Mouse (Mus musculus): ENCODE measurements around the gene Trf. TPM values are rescaled to one million over a fixed set of nuclear protein-coding genes. Genes with fewer than 3 reads are reported as not detected.
A peak's percentile ranks its signal among the peaks of the same experiment; 100 is the strongest.

Trf gene
- polyA plus RNA-seq, 1 experiment from 2014 or later = 35.4 TPM

DNA sequence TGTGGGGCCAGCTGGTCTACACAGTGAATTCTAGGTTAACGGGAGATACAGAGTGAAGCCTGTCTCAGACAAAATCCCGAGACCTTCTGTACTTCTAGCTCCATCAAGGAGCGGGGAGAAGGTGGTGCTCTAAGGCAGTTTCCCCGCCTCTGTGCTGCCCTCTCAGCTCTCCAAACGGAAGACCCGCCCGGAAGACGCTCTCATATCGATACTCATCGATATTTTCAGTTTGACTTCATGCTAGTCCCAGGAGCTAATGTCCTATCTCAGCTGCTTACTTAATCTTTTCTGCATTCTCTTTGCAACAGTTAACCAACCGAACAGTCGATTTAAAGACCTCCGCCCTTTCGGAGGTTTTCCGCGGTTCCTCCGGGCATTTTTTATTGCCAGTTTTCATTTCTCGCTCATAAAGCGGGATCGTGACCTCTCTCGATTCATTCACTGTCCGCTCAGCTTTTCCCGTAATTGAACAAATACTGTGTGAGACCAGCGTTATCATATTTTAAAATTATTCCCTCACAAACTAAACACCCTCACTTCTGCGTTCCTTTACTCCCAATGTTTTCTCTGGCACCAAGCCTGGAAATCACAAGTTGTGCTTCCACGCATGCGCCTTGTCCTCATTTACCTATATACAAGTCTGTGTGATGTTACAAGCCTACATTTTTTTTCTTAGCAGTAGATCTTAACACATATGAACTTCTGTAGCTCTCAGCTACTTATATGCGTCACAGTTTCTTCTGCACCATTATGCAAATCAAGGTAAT is 17.4 kb downstream of the Trf start:
- peak overlapping the region; percentile 33 for H3K4me2 ChIP-seq (ENCODE audit: low read depth, low read length)
- DNase-seq (ENCODE audit: low spot score) = peak; percentile 77

DNA sequence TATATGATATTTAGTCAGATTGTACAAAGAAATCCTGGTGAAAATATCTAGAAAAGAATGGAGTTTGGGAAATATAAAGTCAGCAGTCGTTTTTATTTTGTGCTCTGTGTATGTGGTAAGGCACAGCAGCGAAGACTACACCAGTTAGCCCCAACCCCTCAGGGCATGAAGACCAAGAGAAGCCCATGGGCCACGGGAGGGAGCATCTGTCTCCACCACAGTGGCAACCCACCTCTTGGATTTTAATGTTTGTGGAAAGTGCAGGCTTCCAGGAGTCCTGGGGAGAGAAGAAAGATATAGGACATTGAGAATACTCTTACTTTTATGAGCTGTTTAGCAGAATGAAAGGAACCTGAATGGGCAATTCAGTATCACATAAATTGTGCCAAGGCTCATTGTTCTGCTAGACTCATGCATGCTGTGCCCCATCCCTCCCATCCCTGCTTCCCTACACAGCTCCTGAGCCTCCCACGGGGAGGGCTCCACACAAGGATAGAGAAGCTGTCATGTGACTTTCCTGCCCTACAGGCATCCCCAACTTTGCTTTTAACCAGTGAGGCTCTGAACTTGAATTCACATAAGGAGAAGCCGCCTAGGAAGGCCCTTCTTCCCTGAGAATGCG is 21.3 kb downstream of the Trf start:
- H3K9me3 ChIP-seq (ENCODE audit: control insufficient read depth, low read length) = no peaks in the 10 kb centered on the region
- DNase-seq (ENCODE audit: low spot score) = no peak
- H3K4me3 ChIP-seq (ENCODE audit: low read depth, low read length) = no peak overlapping the region
- WGBS = 47% methylated on average over 6 of the region's 6 CpGs
- no peaks in the 10 kb centered on the region for H3K27me3 ChIP-seq (replicated peaks; ENCODE audit: control insufficient read depth, insufficient read depth, low read length)
- no peak overlapping the region for H3K27ac ChIP-seq (replicated peaks; ENCODE audit: low read depth, low read length)
- ATAC-seq (ENCODE audit: low read depth) = no peak
- no peak overlapping the region for H3K9ac ChIP-seq (ENCODE audit: low read depth, low read length)
- H3K4me1 ChIP-seq (ENCODE audit: control insufficient read depth, insufficient read depth, low read length) = no peaks in the 10 kb centered on the region
- no peaks in the 10 kb centered on the region for H3K36me3 ChIP-seq (ENCODE audit: control insufficient read depth, insufficient read depth, low read length)
- no peak overlapping the region for H3K4me2 ChIP-seq (ENCODE audit: low read depth, low read length)

More for the DNA sequence above, 17.4 kb downstream of the Trf start:
- ATAC-seq (ENCODE audit: low read depth) = no peak
- no peaks in the 10 kb centered on the region for H3K9me3 ChIP-seq (ENCODE audit: control insufficient read depth, low read length)
- 72% methylated on average over 28 of the region's 28 CpGs for WGBS
- no peaks in the 10 kb centered on the region for H3K27me3 ChIP-seq (replicated peaks; ENCODE audit: control insufficient read depth, insufficient read depth, low read length)
- H3K27ac ChIP-seq (replicated peaks; ENCODE audit: low read depth, low read length) = no peak overlapping the region
- no peaks in the 10 kb centered on the region for H3K4me1 ChIP-seq (ENCODE audit: control insufficient read depth, insufficient read depth, low read length)
- H3K9ac ChIP-seq (ENCODE audit: low read depth, low read length) = no peak overlapping the region
- no peaks in the 10 kb centered on the region for H3K36me3 ChIP-seq (ENCODE audit: control insufficient read depth, insufficient read depth, low read length)
- H3K4me3 ChIP-seq (ENCODE audit: low read depth, low read length) = peak overlapping the region; percentile 19; the same call in 1 of the 2 replicates

DNA sequence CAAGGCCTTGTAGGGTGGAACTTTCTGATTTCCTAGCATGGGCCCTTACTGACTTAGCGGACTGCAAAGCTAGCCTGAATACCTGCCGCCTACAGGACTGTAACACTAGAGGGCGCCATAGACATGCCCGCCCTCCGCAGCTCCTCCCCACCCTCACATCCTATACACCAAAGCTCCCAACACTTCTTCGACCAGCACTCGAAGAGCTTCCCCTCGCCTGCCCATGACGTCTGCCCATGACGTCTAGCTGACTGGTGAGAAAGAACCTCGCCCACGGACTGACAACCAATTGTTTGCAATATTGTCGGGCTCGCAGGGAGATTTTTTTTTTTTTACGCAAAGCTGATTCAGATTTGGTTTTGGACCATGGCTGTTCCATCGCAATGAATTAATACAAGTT is 22.4 kb downstream of the Trf start:
- H3K9me3 ChIP-seq (ENCODE audit: control insufficient read depth, low read length) = no peaks in the 10 kb centered on the region

DNA sequence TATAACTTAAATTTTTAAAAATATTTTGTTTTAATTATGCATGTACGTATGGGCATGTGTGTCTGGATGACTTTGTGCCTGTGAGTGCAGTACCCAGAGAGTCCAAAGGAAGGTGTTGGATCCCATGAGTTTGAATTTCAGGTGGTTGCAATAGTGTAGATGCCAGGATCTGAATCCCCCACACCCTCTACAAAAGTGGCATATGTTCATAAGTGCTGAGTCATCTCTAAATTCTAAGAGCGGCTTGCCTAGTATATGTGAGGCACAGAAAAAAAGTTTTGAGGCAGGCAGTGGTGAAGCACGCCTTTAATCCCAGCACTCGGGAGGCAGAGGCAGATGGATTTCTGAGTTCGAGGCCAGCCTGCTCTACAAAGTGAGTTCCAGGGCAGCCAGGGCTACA is 24.5 kb downstream of the Trf start:
- H3K9me3 ChIP-seq (ENCODE audit: control insufficient read depth, low read length) = no peaks in the 10 kb centered on the region
- no peak for DNase-seq (ENCODE audit: low spot score)
- no peaks in the 10 kb centered on the region for H3K4me1 ChIP-seq (ENCODE audit: control insufficient read depth, insufficient read depth, low read length)
- no peaks in the 10 kb centered on the region for H3K27me3 ChIP-seq (replicated peaks; ENCODE audit: control insufficient read depth, insufficient read depth, low read length)
- H3K4me3 ChIP-seq (ENCODE audit: low read depth, low read length) = no peak overlapping the region
- WGBS = 90% methylated on average over 5 of the region's 5 CpGs
- H3K4me2 ChIP-seq (ENCODE audit: low read depth, low read length) = no peak overlapping the region
- H3K27ac ChIP-seq (replicated peaks; ENCODE audit: low read depth, low read length) = no peak overlapping the region
- H3K36me3 ChIP-seq (ENCODE audit: control insufficient read depth, insufficient read depth, low read length) = no peaks in the 10 kb centered on the region
- H3K9ac ChIP-seq (ENCODE audit: low read depth, low read length) = no peak overlapping the region
- no peak for ATAC-seq (ENCODE audit: low read depth)

More for the DNA sequence above, 22.4 kb downstream of the Trf start:
- Histone ChIP-seq H3K4me2 (ENCODE audit: low read depth, low read length) (peak overlapping the region; percentile 51), H3K27me3 (replicated peaks; ENCODE audit: control insufficient read depth, insufficient read depth, low read length) (no peaks in the 10 kb centered on the region), H3K36me3 (ENCODE audit: control insufficient read depth, insufficient read depth, low read length) (no peaks in the 10 kb centered on the region), H3K4me1 (ENCODE audit: control insufficient read depth, insufficient read depth, low read length) (no peaks in the 10 kb centered on the region), H3K4me3 (ENCODE audit: low read depth, low read length) (peak overlapping the region; percentile 27), H3K9ac (ENCODE audit: low read depth, low read length) (no peak overlapping the region), H3K27ac (replicated peaks; ENCODE audit: low read depth, low read length) (no peak overlapping the region)
- DNase-seq (ENCODE audit: low spot score) (peak; percentile 88), ATAC-seq (ENCODE audit: low read depth) (peak; percentile 92)
- WGBS = 9% methylated on average over 16 of the region's 16 CpGs

DNA sequence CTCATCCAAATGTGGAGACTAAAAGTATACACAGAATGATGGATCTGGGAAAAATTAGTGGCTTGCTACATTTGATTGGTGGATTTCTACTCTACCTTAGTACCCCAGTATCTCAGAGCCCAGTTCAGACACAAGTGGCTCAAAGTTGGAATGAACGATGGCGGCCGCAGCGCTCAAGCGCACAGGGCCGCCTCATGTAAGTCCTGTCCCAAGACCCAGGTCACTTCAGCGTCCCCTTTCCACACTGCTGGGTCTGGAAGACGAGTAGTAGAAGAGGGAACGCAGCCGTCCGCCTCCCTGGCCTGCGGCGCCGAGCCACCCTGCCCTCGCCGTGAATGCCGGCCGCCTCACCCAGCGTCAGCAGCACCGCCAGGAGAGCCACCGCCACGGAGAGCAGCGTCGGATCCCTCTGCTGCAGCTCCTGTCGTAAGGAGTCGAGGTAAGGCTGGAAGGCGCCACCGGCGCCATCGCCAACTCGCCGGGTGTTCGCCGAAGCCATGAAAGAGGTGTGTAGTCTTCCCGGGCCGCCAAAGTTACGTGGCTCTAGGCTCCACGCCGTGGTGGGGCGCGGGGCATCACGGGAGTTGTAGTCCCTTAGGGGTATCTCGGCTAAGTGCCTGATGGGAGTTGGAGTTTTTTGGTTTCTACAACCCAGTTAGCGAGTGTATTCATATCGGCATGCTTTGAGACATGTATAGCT is 28.5 kb downstream of the Trf start, which contains the start of gene Srprb:
TSS of gene Srprb (minus strand) at position 577 of the 700 bp plus-strand sequence.
- Histone ChIP-seq H3K36me3 (ENCODE audit: control insufficient read depth, insufficient read depth, low read length) (peaks cover 33% of the 10 kb centered on the region), H3K4me3 (ENCODE audit: low read depth, low read length) (peak within 1 kb of the TSS; percentile 82), H3K9me3 (ENCODE audit: control insufficient read depth, low read length) (no peaks in the 10 kb centered on the region), H3K4me1 (ENCODE audit: control insufficient read depth, insufficient read depth, low read length) (no peaks in the 10 kb centered on the region), H3K27ac (replicated peaks; ENCODE audit: low read depth, low read length) (peak within 1 kb of the TSS; percentile 81), H3K9ac (ENCODE audit: low read depth, low read length) (peak within 1 kb of the TSS; percentile 86), H3K27me3 (replicated peaks; ENCODE audit: control insufficient read depth, insufficient read depth, low read length) (no peaks in the 10 kb centered on the region), H3K4me2 (ENCODE audit: low read depth, low read length) (peak within 1 kb of the TSS; percentile 78)
- WGBS = under 1% methylated on average over 44 of the region's 45 CpGs
- ATAC-seq (ENCODE audit: low read depth) (peak; percentile 98), DNase-seq (ENCODE audit: low spot score) (peak; percentile 97)

DNA sequence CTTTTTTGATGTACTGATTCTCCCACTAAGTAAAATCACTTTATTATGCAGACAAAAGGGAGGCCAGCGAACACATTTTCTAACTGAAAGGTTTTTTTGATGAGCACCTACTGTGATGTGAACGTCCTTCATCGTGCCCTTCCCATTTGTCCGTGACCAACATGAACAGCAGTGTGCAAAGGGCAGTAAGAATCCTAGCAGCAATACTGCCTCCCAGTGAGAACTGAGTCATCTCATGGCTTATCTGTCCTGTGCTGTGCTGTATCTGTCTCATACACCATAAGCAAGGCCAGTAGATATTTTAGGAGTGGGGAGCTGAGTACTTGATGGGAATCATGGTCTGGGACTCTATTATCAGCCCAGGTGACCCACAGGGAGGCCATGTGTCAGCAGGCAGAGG is 41.8 kb downstream of the Trf start:
- H3K9me3 ChIP-seq (ENCODE audit: control insufficient read depth, low read length) = no peaks in the 10 kb centered on the region
- H3K36me3 ChIP-seq (ENCODE audit: control insufficient read depth, insufficient read depth, low read length) = peaks cover 55% of the 10 kb centered on the region
- 95% methylated on average over 4 of the region's 4 CpGs for WGBS
- H3K4me1 ChIP-seq (ENCODE audit: control insufficient read depth, insufficient read depth, low read length) = no peaks in the 10 kb centered on the region
- H3K27me3 ChIP-seq (replicated peaks; ENCODE audit: control insufficient read depth, insufficient read depth, low read length) = no peaks in the 10 kb centered on the region
- DNase-seq (ENCODE audit: low spot score) (no peak), ATAC-seq (ENCODE audit: low read depth) (no peak)
- H3K27ac ChIP-seq (replicated peaks; ENCODE audit: low read depth, low read length) = no peak overlapping the region
- H3K4me3 ChIP-seq (ENCODE audit: low read depth, low read length) = no peak overlapping the region
- H3K9ac ChIP-seq (ENCODE audit: low read depth, low read length) = no peak overlapping the region
- H3K4me2 ChIP-seq (ENCODE audit: low read depth, low read length) = no peak overlapping the region

DNA sequence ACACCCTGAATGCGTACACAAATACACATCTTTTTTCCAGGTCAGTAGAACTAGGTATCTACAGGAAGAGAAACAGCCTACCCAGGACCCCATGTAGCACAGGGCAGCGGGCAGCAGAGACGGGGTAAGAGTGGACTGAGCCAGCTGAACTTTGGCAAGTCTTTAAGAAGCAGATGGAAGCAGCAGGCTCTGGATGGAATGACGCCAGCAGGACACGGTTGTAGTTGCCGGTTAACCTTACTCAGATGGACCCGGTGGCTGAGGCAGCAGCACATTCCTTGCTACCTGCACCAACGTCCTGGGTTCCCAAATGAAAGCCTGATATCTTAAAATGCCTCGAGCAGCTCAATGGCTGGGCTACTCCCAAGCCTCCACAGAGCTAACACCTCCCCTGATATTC is 43.5 kb downstream of the Trf start:
- DNase-seq (ENCODE audit: low spot score) (peak; percentile 7), ATAC-seq (ENCODE audit: low read depth) (no peak)
- 76% methylated on average over 9 of the region's 9 CpGs for WGBS
- H3K9me3 ChIP-seq (ENCODE audit: control insufficient read depth, low read length) = no peaks in the 10 kb centered on the region
- no peak overlapping the region for H3K4me3 ChIP-seq (ENCODE audit: low read depth, low read length)
- no peaks in the 10 kb centered on the region for H3K4me1 ChIP-seq (ENCODE audit: control insufficient read depth, insufficient read depth, low read length)
- peaks cover 39% of the 10 kb centered on the region for H3K36me3 ChIP-seq (ENCODE audit: control insufficient read depth, insufficient read depth, low read length)
- no peak overlapping the region for H3K4me2 ChIP-seq (ENCODE audit: low read depth, low read length)
- H3K27ac ChIP-seq (replicated peaks; ENCODE audit: low read depth, low read length) = no peak overlapping the region
- no peaks in the 10 kb centered on the region for H3K27me3 ChIP-seq (replicated peaks; ENCODE audit: control insufficient read depth, insufficient read depth, low read length)
- H3K9ac ChIP-seq (ENCODE audit: low read depth, low read length) = no peak overlapping the region

GRCm38 (mm10) chr9:103185946-103186345 is 44.3 kb downstream of the Trf start:
- no peak overlapping the region for H3K9ac ChIP-seq (ENCODE audit: low read depth, low read length)
- H3K27ac ChIP-seq (replicated peaks; ENCODE audit: low read depth, low read length) = no peak overlapping the region
- H3K4me2 ChIP-seq (ENCODE audit: low read depth, low read length) = no peak overlapping the region
- ATAC-seq (ENCODE audit: low read depth) (no peak), DNase-seq (ENCODE audit: low spot score) (no peak)
- H3K36me3 ChIP-seq (ENCODE audit: control insufficient read depth, insufficient read depth, low read length) = peaks cover 31% of the 10 kb centered on the region
- no peak overlapping the region for H3K4me3 ChIP-seq (ENCODE audit: low read depth, low read length)
- 93% methylated on average over 8 of the region's 8 CpGs for WGBS
- H3K4me1 ChIP-seq (ENCODE audit: control insufficient read depth, insufficient read depth, low read length) = no peaks in the 10 kb centered on the region
- H3K27me3 ChIP-seq (replicated peaks; ENCODE audit: control insufficient read depth, insufficient read depth, low read length) = no peaks in the 10 kb centered on the region
- H3K9me3 ChIP-seq (ENCODE audit: control insufficient read depth, low read length) = no peaks in the 10 kb centered on the region

Measured in embryonic facial prominence, embryonic 14.5 days (tissue).